Mouse (Mus musculus) Patski (cell line): ENCODE results near the gene Bmi1. TPM values are rescaled to one million over a fixed set of nuclear protein-coding genes. Genes with fewer than 3 reads are reported as not detected.
A peak's percentile ranks its signal among the peaks of the same experiment; 100 is the strongest.

Experiments used
- ATAC-seq: fragments of 100-300 bp; one replicate; pipeline ENCODE4 v1.8.0; 2021
- CTCF ChIA-PET: fragments of 350-600 bp; sonication (Branson Sonifier 250); formaldehyde crosslinking; loops from one replicate; lab custom pipeline; 2022; ENCODE audit warnings: inconsistent platforms; lab: Charles Lee
- POLR2A ChIA-PET: fragments of 350-600 bp; sonication (Branson Sonifier 250); formaldehyde crosslinking; loops from one replicate; lab custom pipeline; 2022; ENCODE audit warnings: antibody characterized with exemption, inconsistent platforms; lab: Charles Lee
- DNase-seq: peaks from one replicate; pipeline ENCODE4 v3.0.0-alpha.2; 2011; ENCODE audit warnings: low read depth, low spot score
- H3K27me3 ChIP-seq: fragments of 371-371 bp; one replicate; pipeline ENCODE4 v1.5.1; 2021
- CTCF ChIP-seq: fragments of 100-300 bp; IDR thresholded peaks from one replicate; pipeline ENCODE4 v1.5.1; 2021
- in situ Hi-C: fragments of 300-500 bp; cut with MboI; formaldehyde crosslinking; loops from 3 replicates; pipeline ENCODE4 v1.11.1; 2018; ENCODE audit warnings: low pct_unique_long_range_greater_than_20kb, mixed read lengths
- polyA plus RNA-seq: library from polyadenylated mRNA; unstranded; gene quantifications from one replicate; pipeline ENCODE4 v1.2.3, GENCODE M21; 2021

Bmi1 gene
- polyA plus RNA-seq, 1 experiment from 2014 or later: 108 TPM

- TF ChIP-seq CTCF: no peak
- ATAC-seq (no peak), DNase-seq (no peak)
- ChIA-PET CTCF (no interaction called here), POLR2A (no interaction called here)
- in situ Hi-C loops: loop anchor here (5.0 to 10.0 kb wide), 4 partner anchors 90 to 620 kb away; partner anchors contain the start of genes 4930426L09Rik, Dnajc1, Mllt10 and Pip4k2a
- H3K27me3 ChIP-seq: no peaks in the 10 kb centered on the region
These were observed 2.5 kb upstream of the Bmi1 start for GRCm38 (mm10) chr2:18674193-18674902.

GRCm38 (mm10) chr2:18675681-18676456 lies 949 bp upstream of the Bmi1 start:
- in situ Hi-C loops: loop anchor here (10.0 kb wide), 3 partner anchors 89 to 621 kb away; partner anchors contain the start of genes 4930426L09Rik, Mllt10 and Pip4k2a
- DNase-seq (no peak), ATAC-seq (no peak)
- H3K27me3 ChIP-seq: no peaks in the 10 kb centered on the region
- CTCF ChIA-PET: no interaction called here
- no peak for TF ChIP-seq CTCF
- POLR2A ChIA-PET: interaction anchor here (0.6 to 1.1 kb wide), 2 partner anchors 16 to 283 kb away, joined by 3 to 7 read pairs; partner anchors contain the start of gene Dnajc1

GRCm38 (mm10) chr2:18676457-18676935 lies 322 bp upstream of the Bmi1 start:
- ATAC-seq: peak; percentile 40
- in situ Hi-C loops: loop anchor here (10.0 kb wide), 3 partner anchors 88 to 622 kb away; partner anchors contain the start of genes 4930426L09Rik, Mllt10 and Pip4k2a
- TF ChIP-seq CTCF: no peak
- DNase-seq: no peak
- POLR2A ChIA-PET: interaction anchor here (1.1 kb wide), 1 partner anchor 284 kb away, joined by 7 read pairs; the partner anchor contains the start of gene Dnajc1
- no peaks in the 10 kb centered on the region for H3K27me3 ChIP-seq
- CTCF ChIA-PET: no interaction called here

GRCm38 (mm10) chr2:18677631-18678471 lies 1.0 kb downstream of the Bmi1 start:
- DNase-seq: no peak
- CTCF ChIA-PET: no interaction called here
- no peaks in the 10 kb centered on the region for H3K27me3 ChIP-seq

GRCm38 (mm10) chr2:18679701-18680100 lies 2.9 kb downstream of the Bmi1 start:
- no peak for DNase-seq
- H3K27me3 ChIP-seq: no peaks in the 10 kb centered on the region
- TF ChIP-seq CTCF: no peak

More at GRCm38 (mm10) chr2:18677631-18678471, 1.0 kb downstream of the Bmi1 start:
- POLR2A ChIA-PET: interaction anchor here (1.1 to 1.3 kb wide), 2 partner anchors 15 to 89 kb away, joined by 5 to 7 read pairs; partner anchors contain the start of gene Spag6
- in situ Hi-C loops: loop anchor here (10.0 kb wide), 3 partner anchors 87 to 623 kb away; partner anchors contain the start of genes 4930426L09Rik, Mllt10 and Pip4k2a
- TF ChIP-seq CTCF: no peak
- peak; percentile 10 for ATAC-seq

GRCm38 (mm10) chr2:18680501-18680900 lies 3.7 kb downstream of the Bmi1 start:
- no peak for ATAC-seq
- no peak for TF ChIP-seq CTCF
- ChIA-PET CTCF (no interaction called here), POLR2A (no interaction called here)
- no peaks in the 10 kb centered on the region for H3K27me3 ChIP-seq
- in situ Hi-C loops: no loop called here
- no peak for DNase-seq

More at GRCm38 (mm10) chr2:18679701-18680100, 2.9 kb downstream of the Bmi1 start:
- no peak for ATAC-seq
- CTCF ChIA-PET: no interaction called here
- POLR2A ChIA-PET: no interaction called here
- in situ Hi-C loops: loop anchor here (10.0 kb wide), 3 partner anchors 85 to 625 kb away; partner anchors contain the start of genes 4930426L09Rik, Mllt10 and Pip4k2a

GRCm38 (mm10) chr2:18680961-18681360 lies 4.1 kb downstream of the Bmi1 start:
- in situ Hi-C loops: no loop called here
- no peak for TF ChIP-seq CTCF
- no peak for DNase-seq
- POLR2A ChIA-PET: no interaction called here
- H3K27me3 ChIP-seq: no peaks in the 10 kb centered on the region
- CTCF ChIA-PET: no interaction called here
- no peak for ATAC-seq

GRCm38 (mm10) chr2:18684062-18684461 lies 7.2 kb downstream of the Bmi1 start:
- ChIA-PET POLR2A (no interaction called here), CTCF (no interaction called here)
- no peaks in the 10 kb centered on the region for H3K27me3 ChIP-seq
- DNase-seq: no peak
- TF ChIP-seq CTCF: no peak
- ATAC-seq: no peak
- in situ Hi-C loops: no loop called here

- no peak for ATAC-seq
- CTCF ChIA-PET: no interaction called here
- DNase-seq: no peak
- in situ Hi-C loops: no loop called here
- POLR2A ChIA-PET: no interaction called here
- no peaks in the 10 kb centered on the region for H3K27me3 ChIP-seq
- no peak for TF ChIP-seq CTCF
These were observed 9.6 kb downstream of the Bmi1 start for GRCm38 (mm10) chr2:18686386-18686785.
